Mouse (Mus musculus) embryonic facial prominence, embryonic 15.5 days (tissue): Measurements from ENCODE around the gene Lsm10. TPM values are rescaled to one million over a fixed set of nuclear protein-coding genes. Genes with fewer than 3 reads are reported as not detected.

Source experiments
- ATAC-seq: fragments of 200-750 bp; cut with Nextera tagmentation; 2 replicates; pipeline ENCODE4 v1.8.0; 2017; ENCODE audit warnings: low read depth, moderate TSS enrichment; ENCODE audit not compliant: insufficient number of reproducible peaks, low FRiP score, low TSS enrichment
- H3K27ac ChIP-seq: fragments of 300-500 bp; sonication (generic); replicated peaks from 2 replicates; pipeline ENCODE4 v1.5.1; 2015; ENCODE audit warnings: mild to moderate bottlenecking, inconsistent platforms
- H3K27me3 ChIP-seq: fragments of 300-500 bp; sonication (generic); 2 replicates; pipeline ENCODE4 v1.6.1; 2015; ENCODE audit warnings: inconsistent platforms
- H3K36me3 ChIP-seq: fragments of 300-500 bp; sonication (generic); 2 replicates; pipeline ENCODE4 v1.6.1; 2015; ENCODE audit warnings: mild to moderate bottlenecking, inconsistent platforms
- H3K4me1 ChIP-seq: fragments of 300-500 bp; sonication (generic); 2 replicates; pipeline ENCODE4 v1.6.1; 2015; ENCODE audit warnings: inconsistent platforms
- H3K4me2 ChIP-seq: fragments of 300-500 bp; sonication (generic); replicated peaks from 2 replicates; pipeline ENCODE4 v1.6.1; 2015; ENCODE audit warnings: mild to moderate bottlenecking, inconsistent platforms
- H3K4me3 ChIP-seq: fragments of 300-500 bp; sonication (generic); replicated peaks from 2 replicates; pipeline ENCODE4 v1.5.1; 2015; ENCODE audit warnings: mild to moderate bottlenecking, inconsistent platforms
- H3K9ac ChIP-seq: fragments of 300-500 bp; sonication (generic); 2 replicates; pipeline ENCODE4 v1.6.1; 2015; ENCODE audit warnings: inconsistent platforms
- H3K9me3 ChIP-seq: fragments of 300-500 bp; sonication (generic); replicated peaks from 2 replicates; pipeline ENCODE4 v1.6.1; 2016; ENCODE audit warnings: inconsistent platforms
- WGBS: fragments of 180-500 bp; shearing (Covaris S2); methylation state at CpG from one replicate; pipeline ENCODE4 v1.1.7; 2015; 5-methylcytosine and 5-hydroxymethylcytosine counted together
- polyA plus RNA-seq: library from polyadenylated mRNA; unstranded; fragments of >200 nt; fragmentation: Nextera tagmentation; extraction: Ambion mirVana; gene quantifications from 2 replicates; pipeline ENCODE4 v1.2.1, GENCODE M21; 2015

Lsm10 gene
- polyA plus RNA-seq, 1 experiment from 2014 or later, result 55.4 TPM

DNA sequence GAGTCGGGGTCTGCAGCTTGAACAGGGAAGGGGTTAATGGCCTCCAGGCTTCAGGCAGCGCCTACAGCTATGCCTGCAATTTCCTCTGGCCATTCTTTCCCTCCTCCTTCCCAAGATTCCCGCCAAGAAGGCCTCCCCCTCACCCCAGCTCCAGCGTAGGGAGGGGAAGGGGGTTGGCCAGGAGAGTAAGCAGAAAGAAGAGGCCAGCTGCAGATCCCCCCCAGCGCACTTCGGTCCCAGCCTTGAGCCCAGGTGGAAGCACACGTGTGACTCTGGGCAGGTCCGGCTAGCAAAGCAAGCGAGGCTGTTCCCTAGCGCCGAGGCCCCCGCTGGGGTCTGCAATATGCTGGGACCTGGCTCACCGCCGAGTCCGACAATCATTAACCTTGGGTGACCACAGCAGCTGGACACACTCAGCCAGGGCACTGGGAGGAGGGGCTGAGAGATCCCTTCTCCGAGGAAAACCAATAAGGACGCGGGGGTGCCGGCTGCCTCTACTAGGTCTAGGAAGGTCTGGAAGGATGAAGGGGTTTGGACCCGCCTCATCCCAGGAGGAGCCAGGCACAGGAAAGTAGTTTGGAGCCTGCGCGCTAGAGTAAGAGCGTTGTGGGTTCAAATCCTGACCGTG is 51.2 kb downstream of the Lsm10 start, which contains the start of gene Eva1b:
TSS of gene Eva1b (plus strand) at position 212 of the 628 bp plus-strand sequence.
- H3K27ac ChIP-seq, result peak within 1 kb of the TSS; percentile 92
- H3K27me3 ChIP-seq, result no peaks in the 10 kb centered on the region
- 2% methylated on average over 24 of the region's 24 CpGs for WGBS
- ATAC-seq, result peak; percentile 26
- H3K36me3 ChIP-seq, result no peaks in the 10 kb centered on the region; the same call in none of the 2 replicates
- H3K4me1 ChIP-seq, result peaks cover 48% of the 10 kb centered on the region
- H3K9me3 ChIP-seq, result no peaks in the 10 kb centered on the region
- H3K4me2 ChIP-seq, result peak within 1 kb of the TSS; percentile 89
- peak within 1 kb of the TSS; percentile 56 for H3K9ac ChIP-seq
- peak within 1 kb of the TSS; percentile 64 for H3K4me3 ChIP-seq

Other genes with a start within 250 kb of the Lsm10 start
- gene Csf3r, start 72.1 kb upstream of the Lsm10 start, polyA plus RNA-seq, result 0.66 and 1.0 TPM in 2 replicates
- gene Mrps15, start 49.7 kb upstream of the Lsm10 start, polyA plus RNA-seq, result 128 and 137 TPM in 2 replicates
- gene Oscp1, start 38.1 kb upstream of the Lsm10 start, polyA plus RNA-seq, result 23.3 and 32.0 TPM in 2 replicates
- 37.4 and 38.7 TPM in 2 replicates for gene Stk40, start 7.3 kb downstream of the Lsm10 start, polyA plus RNA-seq
- 84.3 and 94.6 TPM in 2 replicates for gene Eva1b, start 51.1 kb downstream of the Lsm10 start, polyA plus RNA-seq
- 15.0 and 16.8 TPM in 2 replicates for gene Sh3d21, start 66.9 kb downstream of the Lsm10 start, polyA plus RNA-seq
- gene Thrap3, start 106.1 kb downstream of the Lsm10 start, polyA plus RNA-seq, result 191 and 208 TPM in 2 replicates
- gene Map7d1, start 159.7 kb downstream of the Lsm10 start, polyA plus RNA-seq, result 59.9 and 60.4 TPM in 2 replicates
- gene Trappc3, start 165.7 kb downstream of the Lsm10 start, polyA plus RNA-seq, result 124 and 132 TPM in 2 replicates
- 48.6 and 60.1 TPM in 2 replicates for gene Col8a2, start 190.2 kb downstream of the Lsm10 start, polyA plus RNA-seq
- gene Adprhl2, start 225.1 kb downstream of the Lsm10 start, polyA plus RNA-seq, result 83.5 and 89.3 TPM in 2 replicates
- 18.4 and 26.5 TPM in 2 replicates for gene Tekt2, start 229.1 kb downstream of the Lsm10 start, polyA plus RNA-seq